Mouse (Mus musculus) limb, embryonic 14.5 days (tissue): ENCODE data around the gene Zfp956. TPM values are rescaled to one million over a fixed set of nuclear protein-coding genes. Genes with fewer than 3 reads are reported as not detected.
"Not testable (repeated sequence)": the region's sequence is repeated elsewhere in the genome, so short reads cannot be mapped to it uniquely, and the experiment has no call there.

Experiments
- ATAC-seq: fragments of 200-750 bp; cut with Nextera tagmentation; 2 replicates; pipeline ENCODE4 v1.8.0; 2017; ENCODE audit warnings: low read depth, moderate number of reproducible peaks, moderate TSS enrichment; ENCODE audit not compliant: low FRiP score
- DNase-seq: peaks from one replicate; pipeline ENCODE4 v3.0.0-alpha.2; 2015; ENCODE audit warnings: low spot score
- H3K27ac ChIP-seq: fragments of 300-500 bp; sonication (generic); replicated peaks from 2 replicates; pipeline ENCODE4 v1.5.1; 2014; ENCODE audit warnings: low read depth, mild to moderate bottlenecking, low read length, moderate library complexity, mixed read lengths
- H3K27me3 ChIP-seq: fragments of 300-500 bp; sonication (generic); 2 replicates; pipeline ENCODE4 v1.6.1; 2014; ENCODE audit warnings: low read length, mixed read lengths; ENCODE audit not compliant: control insufficient read depth, insufficient read depth
- H3K36me3 ChIP-seq: fragments of 300-500 bp; sonication (generic); 2 replicates; pipeline ENCODE4 v1.6.1; 2014; ENCODE audit warnings: mild to moderate bottlenecking, low read length, moderate library complexity, mixed read lengths; ENCODE audit not compliant: control insufficient read depth, insufficient read depth
- H3K4me1 ChIP-seq: fragments of 300-500 bp; sonication (generic); 2 replicates; pipeline ENCODE4 v1.6.1; 2014; ENCODE audit warnings: antibody characterized with exemption, low read length, mixed read lengths; ENCODE audit not compliant: control insufficient read depth, insufficient read depth
- H3K4me2 ChIP-seq: fragments of 300-500 bp; sonication (generic); replicated peaks from 2 replicates; pipeline ENCODE4 v1.6.1; 2014; ENCODE audit warnings: low read depth, mild to moderate bottlenecking, low read length, moderate library complexity; ENCODE audit not compliant: severe bottlenecking
- H3K4me3 ChIP-seq: fragments of 300-500 bp; sonication (generic); replicated peaks from 2 replicates; pipeline ENCODE4 v1.5.1; 2014; ENCODE audit warnings: low read length
- H3K9ac ChIP-seq: fragments of 300-500 bp; sonication (generic); 2 replicates; pipeline ENCODE4 v1.6.1; 2014; ENCODE audit warnings: mild to moderate bottlenecking, low read depth, low read length, moderate library complexity; ENCODE audit not compliant: severe bottlenecking
- H3K9me3 ChIP-seq: fragments of 300-500 bp; sonication (generic); 2 replicates; pipeline ENCODE4 v1.6.1; 2016; ENCODE audit warnings: low read length; ENCODE audit not compliant: control insufficient read depth
- POLR2A ChIP-seq: fragments of 200-500 bp; IDR thresholded peaks from 2 replicates; pipeline ENCODE4 v1.8.0; 2012; ENCODE audit warnings: inconsistent platforms, mild to moderate bottlenecking, moderate library complexity, borderline replicate concordance; ENCODE audit not compliant: insufficient read depth, insufficient read length; ENCODE audit errors: extremely low read depth
- WGBS: fragments of 180-500 bp; shearing (Covaris S2); extraction: QIAGEN DNeasy Blood & Tissue Kit; methylation state at CpG from one replicate; pipeline ENCODE4 v1.1.7; 2014; 5-methylcytosine and 5-hydroxymethylcytosine counted together
- polyA plus RNA-seq, 2 experiments: library from polyadenylated mRNA; depleted of rRNA in 1 of 2; stranded (reverse) in 1 of 2; unstranded in 1 of 2; fragments of >200 nt; fragmentation: Nextera tagmentation in 1 of 2; extraction: Ambion mirVana in 1 of 2; gene quantifications; 2 replicates each; pipeline versions ENCODE4 v1.2.1 to v1.2.3; 2012 to 2014

Zfp956 gene
- polyA plus RNA-seq, 2 experiments, result 10.5 to 30.1 TPM

DNA sequence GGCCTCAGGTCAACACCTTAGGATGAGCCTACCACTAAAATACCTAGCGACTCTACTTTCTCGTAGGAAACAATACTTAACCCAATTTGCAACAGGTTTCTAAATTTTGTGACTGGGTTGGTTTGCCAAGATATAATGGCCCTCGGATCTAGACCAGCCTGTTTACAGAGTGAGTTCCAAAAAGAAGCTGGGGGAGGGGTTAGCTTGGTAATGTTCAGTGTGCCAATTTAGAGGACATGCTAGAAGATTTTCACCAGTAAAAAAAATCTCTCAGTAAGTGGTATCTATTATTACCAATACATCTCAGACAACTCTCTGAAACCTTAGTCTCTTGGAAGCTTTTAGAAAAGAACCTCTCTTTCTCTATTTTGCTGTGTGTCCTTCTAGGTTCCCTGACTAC is 9.5 kb upstream of the Zfp956 start:
- Histone ChIP-seq H3K4me3 (peak overlapping the region; percentile 49), H3K9me3 (no peaks in the 10 kb centered on the region), H3K27ac (peak overlapping the region; percentile 76), H3K36me3 (peaks cover 15% of the 10 kb centered on the region), H3K4me1 (0 out of 2 replicates have a peak, but pooled peaks cover 4% of the 10 kb centered on the region), H3K9ac (peak overlapping the region; percentile 91), H3K4me2 (peak overlapping the region; percentile 83), H3K27me3 (no peaks in the 10 kb centered on the region)
- no peak for ATAC-seq
- TF ChIP-seq POLR2A, result no peak
- DNase-seq, result no peak
- WGBS, result 75% methylated on average over 3 of the region's 3 CpGs

DNA sequence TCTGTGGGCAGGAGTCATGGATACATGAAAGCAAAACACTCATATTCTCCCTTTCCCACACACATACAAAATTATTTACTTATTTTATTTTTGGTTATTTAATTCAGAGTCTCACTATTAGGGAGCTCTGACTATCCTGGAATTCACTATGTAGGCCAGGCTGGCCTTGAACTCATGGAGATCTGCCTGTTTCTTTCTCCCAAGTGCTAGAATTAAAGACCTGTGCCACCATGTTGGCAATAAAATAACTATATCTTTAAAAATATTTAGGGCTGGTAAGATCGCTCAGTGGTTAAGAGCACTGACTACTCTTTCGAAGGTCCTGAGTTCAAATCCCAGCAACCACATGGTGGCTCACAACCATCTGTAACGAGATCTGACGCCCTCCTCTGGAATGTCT is 5.8 kb upstream of the Zfp956 start:
- no peaks in the 10 kb centered on the region for H3K9me3 ChIP-seq
- no peaks in the 10 kb centered on the region for H3K27me3 ChIP-seq
- TF ChIP-seq POLR2A, result no peak
- ATAC-seq (no peak), DNase-seq (no peak)
- no peak overlapping the region for H3K4me2 ChIP-seq
- H3K27ac ChIP-seq, result no peak overlapping the region
- H3K4me3 ChIP-seq, result no peak overlapping the region
- 0 out of 2 replicates have a peak, but pooled peaks cover 4% of the 10 kb centered on the region for H3K4me1 ChIP-seq
- peaks cover 33% of the 10 kb centered on the region for H3K36me3 ChIP-seq
- 94% methylated on average over 4 of the region's 4 CpGs for WGBS
- H3K9ac ChIP-seq, result no peak overlapping the region

DNA sequence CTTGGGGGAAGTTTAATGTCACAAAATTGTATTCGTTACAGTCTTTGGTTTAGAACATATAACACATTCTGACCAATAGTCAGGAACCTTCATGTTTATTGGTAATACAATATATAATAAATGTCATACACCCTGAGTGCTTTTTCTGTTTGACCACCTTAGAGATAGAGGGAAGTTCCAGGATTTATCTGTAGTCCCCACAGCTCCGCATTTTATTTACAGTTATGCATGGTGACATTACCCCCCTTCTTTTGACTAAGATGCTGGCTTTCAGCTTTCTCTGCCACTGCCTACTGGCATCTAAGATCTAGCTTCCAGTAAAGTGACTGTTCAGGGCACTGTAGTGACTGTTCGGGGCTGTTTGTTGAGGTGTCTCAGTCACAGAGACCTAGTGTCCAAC is 1.2 kb downstream of the Zfp956 start:
- no peaks in the 10 kb centered on the region for H3K9me3 ChIP-seq
- no peak for ATAC-seq
- H3K4me3 ChIP-seq, result no peak overlapping the region
- no peak overlapping the region for H3K9ac ChIP-seq
- H3K27me3 ChIP-seq, result no peaks in the 10 kb centered on the region
- no peak for DNase-seq
- WGBS, result 87% methylated on average over 3 of the region's 3 CpGs
- H3K4me1 ChIP-seq, result peaks cover 9% of the 10 kb centered on the region
- no peak overlapping the region for H3K27ac ChIP-seq
- TF ChIP-seq POLR2A, result no peak
- peak overlapping the region; percentile 80 for H3K4me2 ChIP-seq
- H3K36me3 ChIP-seq, result peaks cover 33% of the 10 kb centered on the region

DNA sequence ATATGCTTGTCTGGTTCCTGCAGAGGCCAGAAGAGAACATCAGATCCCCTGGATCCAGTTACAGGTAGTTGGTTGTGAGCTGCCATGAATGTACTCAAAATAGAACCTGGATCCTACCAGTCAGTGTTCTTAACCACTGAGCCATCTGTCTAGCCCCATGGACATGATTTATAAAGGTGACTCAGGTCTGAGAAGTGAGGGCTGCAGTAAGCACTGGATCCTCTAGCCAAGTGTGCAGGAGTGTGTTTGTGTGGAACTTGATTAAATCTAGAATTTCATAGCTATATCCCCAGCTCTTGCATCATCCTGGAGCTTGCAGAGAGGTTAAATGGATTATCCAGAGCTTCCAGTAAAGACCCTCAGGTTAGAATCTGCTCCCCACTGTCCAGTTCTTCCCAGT is 4.6 kb downstream of the Zfp956 start:
- Histone ChIP-seq H3K4me3 (no peak overlapping the region), H3K4me1 (peaks cover 9% of the 10 kb centered on the region), H3K4me2 (no peak overlapping the region), H3K27ac (no peak overlapping the region), H3K36me3 (peaks cover 51% of the 10 kb centered on the region), H3K9me3 (no peaks in the 10 kb centered on the region), H3K9ac (no peak overlapping the region), H3K27me3 (no peaks in the 10 kb centered on the region)
- DNase-seq (no peak), ATAC-seq (no peak)
- no peak for TF ChIP-seq POLR2A

DNA sequence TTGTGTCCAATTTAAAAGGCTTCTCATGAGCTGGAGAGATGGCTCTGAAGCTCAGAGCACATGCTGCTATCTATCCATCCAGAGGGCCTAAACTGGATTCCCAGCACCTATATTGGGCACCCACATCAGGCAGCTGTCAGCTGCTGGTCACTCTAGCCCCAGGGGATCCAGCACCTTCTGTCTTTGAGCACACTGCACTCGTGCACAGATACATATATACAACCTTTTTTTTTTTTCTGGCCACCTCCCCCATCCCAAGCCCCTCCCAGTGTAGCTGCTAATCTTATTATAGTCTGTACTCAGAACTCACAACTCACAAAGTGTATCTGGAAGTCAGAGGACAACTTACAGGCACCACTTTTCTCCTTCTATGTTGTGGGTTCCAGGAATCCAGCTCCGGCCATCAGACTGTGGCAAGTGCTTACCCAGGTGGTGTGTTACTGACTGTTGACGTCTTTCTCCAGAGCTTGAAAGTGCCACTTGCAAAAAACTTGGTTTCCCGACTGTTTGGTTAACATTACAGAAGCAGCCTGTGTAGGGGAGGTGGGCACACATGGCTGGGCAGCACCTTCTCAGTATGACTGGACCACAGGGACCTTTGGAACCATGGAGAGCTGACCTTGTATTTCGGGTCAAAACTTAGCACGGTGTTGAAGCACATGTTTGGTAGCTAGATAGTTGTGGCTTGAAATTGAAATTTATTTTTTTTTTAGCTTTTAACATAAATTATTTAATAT is 7.7 kb downstream of the Zfp956 start:
- no peak for TF ChIP-seq POLR2A
- H3K9ac ChIP-seq, result no peak overlapping the region
- H3K4me1 ChIP-seq, result no peaks in the 10 kb centered on the region
- no peak overlapping the region for H3K4me2 ChIP-seq
- H3K9me3 ChIP-seq, result no peaks in the 10 kb centered on the region
- H3K36me3 ChIP-seq, result peaks cover 78% of the 10 kb centered on the region
- H3K27me3 ChIP-seq, result no peaks in the 10 kb centered on the region
- H3K4me3 ChIP-seq, result no peak overlapping the region
- DNase-seq, result no peak
- 86% methylated on average over 6 of the region's 6 CpGs for WGBS
- H3K27ac ChIP-seq, result no peak overlapping the region
- ATAC-seq, result no peak

DNA sequence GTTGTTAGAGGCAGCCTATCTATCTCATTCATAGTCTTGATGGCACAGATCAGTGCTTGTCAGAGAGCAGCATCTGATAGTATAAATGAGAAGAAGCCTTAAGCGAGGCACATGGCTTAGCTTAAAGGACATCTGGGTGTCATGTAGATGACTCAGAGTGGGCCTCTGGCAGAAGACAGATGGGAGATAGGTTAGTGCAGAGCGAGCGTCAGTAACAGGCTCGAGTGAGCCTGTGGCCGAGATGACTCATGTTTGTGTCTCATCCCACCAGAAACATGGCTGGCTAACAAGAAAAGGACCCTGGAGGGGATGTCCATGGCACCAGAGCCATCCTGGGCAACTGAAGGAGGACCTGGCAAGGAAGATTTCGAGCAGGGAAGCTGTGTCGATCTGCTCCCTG is 9.9 kb downstream of the Zfp956 start:
- Histone ChIP-seq H3K36me3 (peaks cover 72% of the 10 kb centered on the region), H3K9ac (no peak overlapping the region), H3K9me3 (no peaks in the 10 kb centered on the region), H3K27me3 (no peaks in the 10 kb centered on the region), H3K4me1 (no peaks in the 10 kb centered on the region), H3K27ac (no peak overlapping the region), H3K4me2 (no peak overlapping the region), H3K4me3 (no peak overlapping the region)
- WGBS, result 76% methylated on average over 7 of the region's 7 CpGs
- DNase-seq (no peak), ATAC-seq (no peak)
- TF ChIP-seq POLR2A, result no peak

DNA sequence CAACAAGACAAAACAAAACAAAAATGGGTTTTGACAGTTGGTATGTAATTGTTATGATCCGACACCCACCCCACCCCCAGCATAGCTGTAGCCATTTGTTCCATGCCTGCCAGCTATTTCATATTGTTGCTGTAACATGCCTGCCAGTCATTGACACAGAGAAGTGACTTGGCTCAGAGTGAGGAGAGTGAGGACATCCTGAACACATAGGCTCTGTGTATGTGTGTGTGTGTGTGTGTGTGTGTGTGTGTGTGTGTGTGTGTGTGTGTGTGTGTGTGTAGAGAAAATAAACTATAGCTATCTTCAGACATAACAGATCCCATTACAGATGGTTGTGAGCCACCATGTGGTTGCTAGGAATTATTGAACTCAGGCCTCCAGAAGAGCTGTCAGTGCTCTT is 15.0 kb downstream of the Zfp956 start:
- H3K4me2 ChIP-seq, ATAC-seq: not testable (repeated sequence)
- 57% methylated on average over 1 of the region's 1 CpGs for WGBS

More for the DNA sequence above, 15.0 kb downstream of the Zfp956 start:
- peaks cover 30% of the 10 kb centered on the region for H3K36me3 ChIP-seq
- H3K27ac ChIP-seq, H3K9me3 ChIP-seq, H3K4me3 ChIP-seq, H3K27me3 ChIP-seq, DNase-seq, H3K9ac ChIP-seq, H3K4me1 ChIP-seq: not testable (repeated sequence)
